Mouse (Mus musculus) kidney, adult 2 months (tissue): ENCODE data around the gene Olfr1357. TPM values are rescaled to one million over a fixed set of nuclear protein-coding genes. Genes with fewer than 3 reads are reported as not detected.

Experiments used
- DNase-seq: peaks from one replicate; pipeline ENCODE4 v3.0.0; 2021
- H3K27ac ChIP-seq: fragments of 200-500 bp; 2 replicates; pipeline ENCODE4 v1.5.1; 2012; ENCODE audit warnings: low read depth, low read length, control low read depth, inconsistent platforms; ENCODE audit not compliant: insufficient read depth
- H3K27me3 ChIP-seq: fragments of 200-500 bp; replicated peaks from 2 replicates; pipeline ENCODE4 v1.6.1; 2012; ENCODE audit warnings: mild to moderate bottlenecking, moderate library complexity, low read length, inconsistent platforms; ENCODE audit not compliant: control insufficient read depth, insufficient read depth
- H3K36me3 ChIP-seq: fragments of 200-500 bp; 2 replicates; pipeline ENCODE4 v1.6.1; 2012; ENCODE audit warnings: mild to moderate bottlenecking, moderate library complexity, low read length, inconsistent platforms; ENCODE audit not compliant: control insufficient read depth, insufficient read depth
- H3K4me1 ChIP-seq: fragments of 200-500 bp; 2 replicates; pipeline ENCODE4 v1.6.1; 2011; ENCODE audit warnings: low read length; ENCODE audit not compliant: control insufficient read depth, insufficient read depth
- H3K4me3 ChIP-seq: fragments of 200-500 bp; 2 replicates; pipeline ENCODE4 v1.5.1; 2011; ENCODE audit warnings: mild to moderate bottlenecking, low read depth, low read length, control low read depth; ENCODE audit not compliant: insufficient read depth
- CTCF ChIP-seq: fragments of 200-500 bp; conservative IDR thresholded peaks from 2 replicates; pipeline ENCODE4 v1.5.1; 2011; ENCODE audit warnings: low read depth, mild to moderate bottlenecking, control low read depth, low read length, moderate library complexity, mixed read lengths; ENCODE audit not compliant: insufficient read depth, insufficient read length
- POLR2A ChIP-seq: fragments of 200-500 bp; IDR thresholded peaks from one replicate; pipeline ENCODE4 v1.6.1; 2011; ENCODE audit warnings: low read depth, low read length, control low read depth
- WGBS: fragments of 180-500 bp; shearing (Covaris S2); methylation state at CpG from one replicate; pipeline ENCODE4 v1.1.7; 2018; 5-methylcytosine and 5-hydroxymethylcytosine counted together
- polyA plus RNA-seq: library from polyadenylated mRNA; depleted of rRNA; stranded (reverse); fragments of >200 nt; gene quantifications from 2 replicates; pipeline ENCODE4 v1.2.3, GENCODE M21; 2012

Olfr1357 gene
- polyA plus RNA-seq, 1 experiment: not detected

- peak; percentile 44 for DNase-seq
- H3K36me3 ChIP-seq: peaks cover 2% of the 10 kb centered on the region; the same call in 1 of the 2 replicates
- TF ChIP-seq POLR2A: no peak
- TF ChIP-seq CTCF: no peak
- peak overlapping the region; percentile 94 for H3K4me3 ChIP-seq
- H3K4me1 ChIP-seq: peaks cover 8% of the 10 kb centered on the region; the same call in 1 of the 2 replicates
- no peaks in the 10 kb centered on the region for H3K27me3 ChIP-seq
- 18% methylated on average over 9 of the region's 9 CpGs for WGBS
- peak overlapping the region; percentile 90 for H3K27ac ChIP-seq
These were observed 27.1 kb downstream of the Olfr1357 start for GRCm38 (mm10) chr10:78590744-78591143.

DNA sequence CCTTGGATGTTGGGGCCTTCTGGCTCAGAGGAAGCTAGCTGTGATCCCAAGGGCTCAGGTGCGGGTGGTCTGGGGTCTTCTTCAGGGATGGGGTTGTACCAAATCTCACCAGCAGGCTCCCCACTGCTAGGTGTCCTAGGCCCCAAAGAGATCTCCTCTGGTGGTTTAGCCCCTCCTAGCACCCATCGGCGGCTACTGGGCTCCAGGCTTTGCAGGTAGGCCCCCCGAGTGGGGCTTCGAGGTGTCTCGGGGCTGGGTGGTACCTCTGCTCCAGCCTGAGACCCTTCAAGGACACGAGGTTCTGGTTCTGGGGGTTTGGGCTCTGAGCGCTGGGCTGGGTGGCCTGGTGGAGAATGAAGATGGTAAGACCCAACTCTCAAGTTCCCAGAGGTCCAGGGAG is 28.0 kb downstream of the Olfr1357 start:
- Histone ChIP-seq H3K36me3 (peaks cover 4% of the 10 kb centered on the region; the same call in 1 of the 2 replicates), H3K27ac (no peak overlapping the region), H3K4me3 (no peak overlapping the region), H3K27me3 (no peaks in the 10 kb centered on the region), H3K4me1 (peaks cover 8% of the 10 kb centered on the region; the same call in 1 of the 2 replicates)
- TF ChIP-seq CTCF (no peak), POLR2A (no peak)
- DNase-seq: no peak
- WGBS: 94% methylated on average over 8 of the region's 8 CpGs

GRCm38 (mm10) chr10:78589291-78589690 is 28.6 kb downstream of the Olfr1357 start:
- Histone ChIP-seq H3K27me3 (no peaks in the 10 kb centered on the region), H3K4me1 (peaks cover 8% of the 10 kb centered on the region; the same call in 1 of the 2 replicates), H3K36me3 (peaks cover 4% of the 10 kb centered on the region; the same call in 1 of the 2 replicates), H3K4me3 (no peak overlapping the region), H3K27ac (no peak overlapping the region)
- WGBS: 99% methylated on average over 18 of the region's 18 CpGs
- TF ChIP-seq POLR2A (no peak), CTCF (no peak)
- DNase-seq: no peak

- H3K27ac ChIP-seq: no peak overlapping the region
- WGBS: 96% methylated on average over 13 of the region's 13 CpGs
- no peaks in the 10 kb centered on the region for H3K4me1 ChIP-seq
- TF ChIP-seq CTCF (no peak), POLR2A (no peak)
- peaks cover 4% of the 10 kb centered on the region; the same call in 1 of the 2 replicates for H3K36me3 ChIP-seq
- H3K4me3 ChIP-seq: no peak overlapping the region
- H3K27me3 ChIP-seq: no peaks in the 10 kb centered on the region
- DNase-seq: no peak
These were observed 31.8 kb downstream of the Olfr1357 start for GRCm38 (mm10) chr10:78586026-78586425.

DNA sequence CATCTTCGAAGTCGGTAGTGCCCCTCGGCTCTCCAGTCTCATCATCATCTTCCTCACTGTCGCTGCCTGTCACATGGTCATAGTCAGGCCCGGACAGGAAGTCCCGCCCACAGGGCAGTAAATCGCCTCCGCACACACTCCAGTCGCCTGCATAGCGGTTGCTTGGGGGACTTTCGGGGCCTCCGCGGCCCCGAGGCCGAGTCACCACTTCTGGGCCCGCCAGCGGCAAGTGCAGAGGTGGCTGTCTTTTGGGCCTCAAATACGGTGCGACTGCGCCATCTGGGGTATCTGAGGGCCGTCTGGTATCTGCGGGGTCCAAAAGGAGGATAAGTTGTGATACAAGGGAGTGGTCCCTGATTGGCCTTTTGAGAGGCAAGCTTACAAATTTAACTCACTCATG is 32.3 kb downstream of the Olfr1357 start:
- peaks cover 4% of the 10 kb centered on the region; the same call in 1 of the 2 replicates for H3K36me3 ChIP-seq
- DNase-seq: no peak
- H3K27me3 ChIP-seq: no peaks in the 10 kb centered on the region
- no peak overlapping the region for H3K4me3 ChIP-seq
- WGBS: 84% methylated on average over 22 of the region's 22 CpGs
- no peak for TF ChIP-seq CTCF
- no peaks in the 10 kb centered on the region for H3K4me1 ChIP-seq
- no peak overlapping the region for H3K27ac ChIP-seq

DNA sequence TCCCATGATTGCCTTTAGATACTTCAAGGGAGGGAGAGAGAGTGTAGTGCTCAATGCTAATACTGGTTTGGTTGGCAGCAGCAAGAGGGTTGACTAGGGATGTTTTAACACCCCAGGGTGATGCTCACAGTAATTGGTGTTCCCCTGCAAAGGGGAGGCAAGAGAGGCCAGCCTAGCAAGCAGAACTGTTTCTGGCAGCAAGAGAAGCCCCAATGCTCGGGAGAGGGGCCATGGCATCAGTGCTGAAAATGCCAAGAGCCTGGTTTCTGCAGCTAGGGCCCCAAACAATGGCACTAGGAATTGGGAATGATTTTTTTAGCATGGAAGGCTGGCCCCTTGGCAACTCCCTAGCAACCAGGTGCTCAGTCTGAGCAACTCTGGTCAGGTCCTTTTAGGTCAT is 32.9 kb downstream of the Olfr1357 start:
- Histone ChIP-seq H3K4me3 (no peak overlapping the region), H3K36me3 (peaks cover 4% of the 10 kb centered on the region; the same call in 1 of the 2 replicates), H3K27ac (no peak overlapping the region), H3K4me1 (no peaks in the 10 kb centered on the region), H3K27me3 (no peaks in the 10 kb centered on the region)
- DNase-seq: no peak
- TF ChIP-seq POLR2A (no peak), CTCF (no peak)
- WGBS: 89% methylated on average over 1 of the region's 1 CpGs

GRCm38 (mm10) chr10:78583939-78584338 is 33.9 kb downstream of the Olfr1357 start:
- Histone ChIP-seq H3K4me3 (no peak overlapping the region), H3K36me3 (peaks cover 4% of the 10 kb centered on the region; the same call in 1 of the 2 replicates), H3K27me3 (no peaks in the 10 kb centered on the region), H3K4me1 (no peaks in the 10 kb centered on the region), H3K27ac (no peak overlapping the region)
- TF ChIP-seq CTCF (no peak), POLR2A (no peak)
- no peak for DNase-seq
- 68% methylated on average over 3 of the region's 3 CpGs for WGBS

- TF ChIP-seq CTCF: no peak
- TF ChIP-seq POLR2A: no peak
- Histone ChIP-seq H3K27me3 (no peaks in the 10 kb centered on the region), H3K27ac (no peak overlapping the region), H3K4me3 (no peak overlapping the region), H3K36me3 (peaks cover 4% of the 10 kb centered on the region; the same call in 1 of the 2 replicates), H3K4me1 (no peaks in the 10 kb centered on the region)
- no peak for DNase-seq
- WGBS: 72% methylated on average over 9 of the region's 9 CpGs
These were observed 34.5 kb downstream of the Olfr1357 start for GRCm38 (mm10) chr10:78583347-78583746.
